Mouse (Mus musculus) stomach, postnatal 0 days (tissue): Measurements from ENCODE around the gene Wwox. TPM values are rescaled to one million over a fixed set of nuclear protein-coding genes. Genes with fewer than 3 reads are reported as not detected.

Experiments
- ATAC-seq: fragments of 200-750 bp; cut with Nextera tagmentation; 2 replicates; pipeline ENCODE4 v1.8.0; 2017; ENCODE audit not compliant: low FRiP score, low TSS enrichment
- DNase-seq: peaks from one replicate; pipeline ENCODE4 v3.0.0-alpha.2; 2016; ENCODE audit warnings: low spot score
- H3K27ac ChIP-seq: fragments of 300-500 bp; sonication (generic); replicated peaks from 2 replicates; pipeline ENCODE4 v1.5.1; 2014; ENCODE audit warnings: mild to moderate bottlenecking, control low read depth
- H3K27me3 ChIP-seq: fragments of 300-500 bp; sonication (generic); 2 replicates; pipeline ENCODE4 v1.6.1; 2014; ENCODE audit warnings: low read length; ENCODE audit not compliant: control insufficient read depth, insufficient read depth
- H3K36me3 ChIP-seq: fragments of 300-500 bp; sonication (generic); 2 replicates; pipeline ENCODE4 v1.6.1; 2014; ENCODE audit warnings: low read length, mixed read lengths; ENCODE audit not compliant: control insufficient read depth, insufficient read depth
- H3K4me1 ChIP-seq: fragments of 300-500 bp; sonication (generic); replicated peaks from 2 replicates; pipeline ENCODE4 v1.6.1; 2014; ENCODE audit warnings: antibody characterized with exemption; ENCODE audit not compliant: control insufficient read depth, insufficient read depth
- H3K4me2 ChIP-seq: fragments of 300-500 bp; sonication (generic); replicated peaks from 2 replicates; pipeline ENCODE4 v1.6.1; 2014; ENCODE audit warnings: low read depth, mild to moderate bottlenecking, control low read depth, moderate library complexity
- H3K4me3 ChIP-seq: fragments of 300-500 bp; sonication (generic); 2 replicates; pipeline ENCODE4 v1.5.1; 2014; ENCODE audit warnings: low read depth, low read length, control low read depth
- H3K9ac ChIP-seq: fragments of 300-500 bp; sonication (generic); 2 replicates; pipeline ENCODE4 v1.6.1; 2014; ENCODE audit warnings: mild to moderate bottlenecking, low read length, control low read depth, mixed read lengths
- H3K9me3 ChIP-seq: fragments of 300-500 bp; sonication (generic); 2 replicates; pipeline ENCODE4 v1.6.1; 2016; ENCODE audit warnings: low read length; ENCODE audit not compliant: control insufficient read depth
- CTCF ChIP-seq: IDR thresholded peaks from 2 replicates; pipeline ENCODE4 v1.5.1; 2016; ENCODE audit warnings: antibody characterized with exemption, low read depth, mild to moderate bottlenecking, moderate library complexity
- EP300 ChIP-seq: optimal IDR thresholded peaks from 2 replicates; pipeline ENCODE3; 2016; ENCODE audit warnings: antibody characterized with exemption
- WGBS: fragments of 180-500 bp; shearing (Covaris S2); extraction: QIAGEN DNeasy Blood & Tissue Kit; methylation state at CpG from one replicate; pipeline ENCODE4 v1.1.7; 2014; 5-methylcytosine and 5-hydroxymethylcytosine counted together
- polyA plus RNA-seq: library from polyadenylated mRNA; unstranded; fragments of >200 nt; fragmentation: Nextera tagmentation; extraction: Ambion mirVana; gene quantifications from 2 replicates; pipeline ENCODE4 v1.2.1, GENCODE M21; 2015

Wwox gene
- polyA plus RNA-seq, 1 experiment from 2014 or later = 9.2 TPM

DNA sequence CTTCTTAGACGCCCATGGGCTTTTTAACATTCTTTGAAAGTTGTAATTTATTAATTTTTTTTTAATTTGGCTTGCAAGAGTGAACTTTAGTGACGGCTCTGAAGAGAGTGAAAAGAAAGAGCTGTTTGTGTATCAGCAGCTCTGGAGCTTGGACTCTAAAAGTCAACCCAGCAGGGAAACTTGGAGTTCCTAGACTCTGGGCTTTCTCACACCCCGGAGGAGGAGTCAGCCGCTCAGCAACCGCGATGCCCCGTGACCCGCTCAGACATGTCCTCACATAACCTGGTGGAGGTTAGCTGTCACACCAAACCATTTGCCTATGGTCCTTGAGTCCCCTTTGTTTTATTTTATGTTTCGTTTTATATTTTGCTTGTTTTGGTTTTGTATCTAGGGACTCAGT is 354.2 kb downstream of the Wwox start:
- DNase-seq (no peak), ATAC-seq (no peak)
- Histone ChIP-seq H3K27me3 (no peaks in the 10 kb centered on the region), H3K4me2 (no peak overlapping the region), H3K4me3 (no peak overlapping the region), H3K27ac (no peak overlapping the region), H3K36me3 (no peaks in the 10 kb centered on the region), H3K9ac (no peak overlapping the region), H3K4me1 (no peaks in the 10 kb centered on the region), H3K9me3 (no peaks in the 10 kb centered on the region)
- WGBS = 79% methylated on average over 9 of the region's 9 CpGs
- TF ChIP-seq CTCF (no peak), EP300 (no peak)

GRCm38 (mm10) chr8:114801428-114802134 is 362.1 kb downstream of the Wwox start:
- Histone ChIP-seq H3K9me3 (no peaks in the 10 kb centered on the region), H3K4me2 (no peak overlapping the region), H3K4me3 (no peak overlapping the region), H3K9ac (no peak overlapping the region), H3K4me1 (no peaks in the 10 kb centered on the region), H3K27me3 (no peaks in the 10 kb centered on the region), H3K36me3 (no peaks in the 10 kb centered on the region), H3K27ac (no peak overlapping the region)
- ATAC-seq = no peak
- TF ChIP-seq EP300 (no peak), CTCF (no peak)
- DNase-seq = no peak
- 74% methylated on average over 7 of the region's 7 CpGs for WGBS

DNA sequence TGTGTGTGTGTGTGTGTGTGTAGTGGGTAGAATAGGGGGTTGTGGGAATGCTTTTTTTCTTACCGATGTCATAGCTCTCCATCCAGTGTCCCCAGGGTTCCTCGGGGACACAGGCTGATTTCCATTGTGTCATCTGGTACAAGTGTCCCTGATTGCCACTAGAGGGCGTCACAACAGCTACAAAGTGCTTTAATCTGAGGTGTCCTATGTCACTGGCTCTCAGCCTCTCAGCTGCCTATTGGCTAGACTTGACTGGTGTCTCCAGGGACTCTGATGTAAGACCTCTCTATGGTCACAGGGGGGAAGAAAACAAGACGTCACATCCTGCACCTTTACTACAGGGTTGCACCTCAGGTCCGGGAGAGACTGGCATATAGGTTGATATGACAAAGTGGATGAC is 363.7 kb downstream of the Wwox start:
- Histone ChIP-seq H3K4me1 (no peaks in the 10 kb centered on the region), H3K27ac (no peak overlapping the region), H3K4me3 (no peak overlapping the region), H3K27me3 (no peaks in the 10 kb centered on the region), H3K36me3 (no peaks in the 10 kb centered on the region), H3K9me3 (no peaks in the 10 kb centered on the region), H3K4me2 (no peak overlapping the region), H3K9ac (no peak overlapping the region)
- DNase-seq = no peak
- TF ChIP-seq CTCF (peak; percentile 47), EP300 (no peak)
- whole genome bisulfite sequencing = 73% methylated on average over 5 of the region's 5 CpGs
- no peak for ATAC-seq

- DNase-seq = no peak
- TF ChIP-seq CTCF = no peak
- TF ChIP-seq EP300 = no peak
- Histone ChIP-seq H3K4me3 (no peak overlapping the region), H3K9ac (no peak overlapping the region), H3K27ac (no peak overlapping the region), H3K4me1 (no peaks in the 10 kb centered on the region), H3K27me3 (no peaks in the 10 kb centered on the region), H3K36me3 (no peaks in the 10 kb centered on the region), H3K9me3 (no peaks in the 10 kb centered on the region), H3K4me2 (no peak overlapping the region)
- no peak for ATAC-seq
- WGBS = 87% methylated on average over 9 of the region's 9 CpGs
These were observed 367.5 kb downstream of the Wwox start for GRCm38 (mm10) chr8:114806826-114807420.

GRCm38 (mm10) chr8:114807676-114808426 is 368.4 kb downstream of the Wwox start:
- no peak overlapping the region for H3K4me2 ChIP-seq
- 82% methylated on average over 22 of the region's 22 CpGs for WGBS
- TF ChIP-seq EP300 = no peak
- H3K27me3 ChIP-seq = no peaks in the 10 kb centered on the region
- no peaks in the 10 kb centered on the region for H3K9me3 ChIP-seq
- no peak overlapping the region for H3K27ac ChIP-seq
- H3K4me1 ChIP-seq = no peaks in the 10 kb centered on the region
- ATAC-seq (no peak), DNase-seq (no peak)
- no peaks in the 10 kb centered on the region for H3K36me3 ChIP-seq
- no peak overlapping the region for H3K4me3 ChIP-seq
- H3K9ac ChIP-seq = no peak overlapping the region

DNA sequence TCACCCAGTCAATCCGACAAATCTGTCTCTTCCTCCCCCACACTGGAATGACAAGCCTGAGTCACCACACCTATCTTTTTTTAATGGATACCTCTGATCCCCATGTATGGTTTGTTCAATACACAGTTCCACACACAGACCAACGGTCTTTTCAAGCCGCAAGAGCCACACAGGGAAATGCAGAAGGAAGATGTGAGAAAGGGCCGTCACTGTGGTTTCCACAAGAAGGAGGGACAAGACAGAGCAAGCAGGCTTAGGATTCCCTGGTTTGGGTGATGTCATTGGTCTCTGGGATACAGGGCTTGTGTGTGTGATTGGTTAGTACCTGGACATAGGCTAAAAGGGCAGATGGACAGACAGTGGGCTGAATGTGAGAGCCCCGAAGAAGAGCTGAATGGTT is 371.0 kb downstream of the Wwox start:
- Histone ChIP-seq H3K27me3 (no peaks in the 10 kb centered on the region), H3K27ac (no peak overlapping the region), H3K9ac (no peak overlapping the region), H3K36me3 (no peaks in the 10 kb centered on the region), H3K4me1 (no peaks in the 10 kb centered on the region), H3K4me2 (no peak overlapping the region), H3K4me3 (no peak overlapping the region), H3K9me3 (no peaks in the 10 kb centered on the region)
- ATAC-seq (no peak), DNase-seq (no peak)
- no peak for TF ChIP-seq EP300
- TF ChIP-seq CTCF = no peak
- 86% methylated on average over 5 of the region's 5 CpGs for WGBS
